Mouse (Mus musculus) myocyte (in vitro differentiated cells): Measurements from ENCODE around the gene Plekha7.

Experiments
- E2F4 ChIP-seq: IDR thresholded peaks from one replicate; pipeline ENCODE4 v1.6.1; 2011; ENCODE audit warnings: mild to moderate bottlenecking, control low read depth, moderate library complexity; ENCODE audit not compliant: insufficient read depth
- MYOG ChIP-seq, 3 experiments: IDR thresholded peaks; one replicate each; pipeline ENCODE4 v1.6.1; 2011; ENCODE audit warnings: control low read depth in 2 of 3, low read depth in 2 of 3, mild to moderate bottlenecking in 2 of 3; ENCODE audit not compliant: insufficient read length in 2 of 3, control insufficient read depth in 1 of 3, insufficient read depth in 1 of 3
- POLR2A ChIP-seq: IDR thresholded peaks from one replicate; pipeline ENCODE4 v1.6.1; 2011; ENCODE audit warnings: low read depth, mild to moderate bottlenecking, control low read depth, moderate library complexity; ENCODE audit not compliant: insufficient read length
- POLR2AphosphoS2 ChIP-seq: IDR thresholded peaks from one replicate; pipeline ENCODE4 v1.6.1; 2011; ENCODE audit warnings: low read depth, control low read depth; ENCODE audit not compliant: insufficient read length
- TCF12 ChIP-seq: IDR thresholded peaks from one replicate; pipeline ENCODE4 v1.6.1; 2011; ENCODE audit warnings: mild to moderate bottlenecking, control low read depth; ENCODE audit not compliant: poor library complexity, insufficient read depth, severe bottlenecking
- USF1 ChIP-seq: IDR thresholded peaks from one replicate; pipeline ENCODE4 v1.6.1; 2011; ENCODE audit warnings: low read depth, mild to moderate bottlenecking, control low read depth, moderate library complexity

GRCm38 (mm10) chr7:116093466-116093850, 214.7 kb downstream of the Plekha7 start:
- no peak for TF ChIP-seq TCF12
- TF ChIP-seq POLR2A, result no peak
- TF ChIP-seq POLR2AphosphoS2, result no peak
- no peak for TF ChIP-seq USF1
- TF ChIP-seq MYOG (IDR thresholded peaks at IDR 0.05; ENCODE audit: control insufficient read depth in 1 of 3, insufficient read depth in 1 of 3, insufficient read length in 2 of 3, low read depth in 2 of 3), result no peak
- no peak for TF ChIP-seq E2F4
